Mouse (Mus musculus): ENCODE results near the gene Ifnb1. TPM values are rescaled to one million over a fixed set of nuclear protein-coding genes. Genes with fewer than 3 reads are reported as not detected.

Gene Ifnb1
- polyA plus RNA-seq, 1 experiment: not detected

- Histone ChIP-seq H3K79me2 (ENCODE audit: control insufficient read depth, insufficient read depth) (no peaks in the 10 kb centered on the region), H3K4me2 (ENCODE audit: low read depth) (no peak overlapping the region), H3K4me3 (no peak overlapping the region), H3K27me3 (ENCODE audit: control insufficient read depth, insufficient read depth, insufficient read length) (no peaks in the 10 kb centered on the region), H3K36me3 (ENCODE audit: control insufficient read depth, insufficient read depth) (no peaks in the 10 kb centered on the region), H3ac (ENCODE audit: control insufficient read depth, insufficient read length) (no peak overlapping the region)
- TF ChIP-seq E2F4 (IDR thresholded peaks at IDR 0.05; ENCODE audit: insufficient read depth) (no peak), USF1 (IDR thresholded peaks at IDR 0.05; ENCODE audit: low read depth) (no peak), TCF12 (IDR thresholded peaks at IDR 0.05; ENCODE audit: insufficient read depth, poor library complexity, severe bottlenecking) (no peak), MYOG (IDR thresholded peaks at IDR 0.05; ENCODE audit: control insufficient read depth in 1 of 3, insufficient read depth in 1 of 3, insufficient read length in 2 of 3, low read depth in 2 of 3) (no peak), POLR2A (IDR thresholded peaks at IDR 0.05; ENCODE audit: insufficient read length, low read depth) (no peak), MAX (IDR thresholded peaks at IDR 0.05; ENCODE audit: low read depth) (no peak), POLR2AphosphoS2 (IDR thresholded peaks at IDR 0.05; ENCODE audit: insufficient read length, low read depth) (no peak), REST (IDR thresholded peaks at IDR 0.05; ENCODE audit: insufficient read depth, insufficient read length) (no peak), TCF3 (IDR thresholded peaks at IDR 0.05; ENCODE audit: insufficient read length, low read depth) (no peak), SRF (IDR thresholded peaks at IDR 0.05; ENCODE audit: control insufficient read depth, insufficient read length, low read depth) (no peak), MYOD1 (IDR thresholded peaks at IDR 0.05; ENCODE audit: control insufficient read depth in 1 of 3, insufficient read length in 2 of 3, low read depth in 2 of 3) (no peak), CEBPB (IDR thresholded peaks at IDR 0.05; ENCODE audit: insufficient read depth, poor library complexity, severe bottlenecking) (no peak)
These were observed 33.0 kb downstream of the Ifnb1 start for GRCm38 (mm10) chr4:88489622-88490021.

- Histone ChIP-seq H3K27me3 (ENCODE audit: control insufficient read depth, insufficient read depth, insufficient read length) (no peaks in the 10 kb centered on the region), H3K79me2 (ENCODE audit: control insufficient read depth, insufficient read depth) (no peaks in the 10 kb centered on the region), H3K4me2 (ENCODE audit: low read depth) (no peak overlapping the region), H3K4me3 (no peak overlapping the region), H3K36me3 (ENCODE audit: control insufficient read depth, insufficient read depth) (no peaks in the 10 kb centered on the region), H3ac (ENCODE audit: control insufficient read depth, insufficient read length) (no peak overlapping the region)
- TF ChIP-seq USF1 (IDR thresholded peaks at IDR 0.05; ENCODE audit: low read depth): no peak
- TF ChIP-seq TCF12 (IDR thresholded peaks at IDR 0.05; ENCODE audit: insufficient read depth, poor library complexity, severe bottlenecking): no peak
- no peak for TF ChIP-seq MAX (IDR thresholded peaks at IDR 0.05; ENCODE audit: low read depth)
- TF ChIP-seq E2F4 (IDR thresholded peaks at IDR 0.05; ENCODE audit: insufficient read depth): no peak
- no peak for TF ChIP-seq CEBPB (IDR thresholded peaks at IDR 0.05; ENCODE audit: insufficient read depth, poor library complexity, severe bottlenecking)
- no peak for TF ChIP-seq SRF (IDR thresholded peaks at IDR 0.05; ENCODE audit: control insufficient read depth, insufficient read length, low read depth)
- TF ChIP-seq POLR2AphosphoS2 (IDR thresholded peaks at IDR 0.05; ENCODE audit: insufficient read length, low read depth): no peak
- TF ChIP-seq POLR2A (IDR thresholded peaks at IDR 0.05; ENCODE audit: insufficient read length, low read depth): no peak
- no peak for TF ChIP-seq REST (IDR thresholded peaks at IDR 0.05; ENCODE audit: insufficient read depth, insufficient read length)
These were observed 34.5 kb downstream of the Ifnb1 start for GRCm38 (mm10) chr4:88488107-88488506.

- no peaks in the 10 kb centered on the region for H3K79me2 ChIP-seq (ENCODE audit: control insufficient read depth, insufficient read depth)
- H3K36me3 ChIP-seq (ENCODE audit: control insufficient read depth, insufficient read depth): no peaks in the 10 kb centered on the region
- H3K4me3 ChIP-seq: no peak overlapping the region
- H3ac ChIP-seq (ENCODE audit: control insufficient read depth, insufficient read length): no peak overlapping the region
- no peaks in the 10 kb centered on the region for H3K27me3 ChIP-seq (ENCODE audit: control insufficient read depth, insufficient read depth, insufficient read length)
- peak in 2 of 3 experiments; percentile 20 to 53 for TF ChIP-seq MYOD1 (IDR thresholded peaks at IDR 0.05; ENCODE audit: control insufficient read depth in 1 of 3, insufficient read length in 2 of 3, low read depth in 2 of 3)
- no peak for TF ChIP-seq MYOG (IDR thresholded peaks at IDR 0.05; ENCODE audit: control insufficient read depth in 1 of 3, insufficient read depth in 1 of 3, insufficient read length in 2 of 3, low read depth in 2 of 3)
- no peak overlapping the region for H3K4me2 ChIP-seq (ENCODE audit: low read depth)
These were observed 42.4 kb downstream of the Ifnb1 start for GRCm38 (mm10) chr4:88480130-88480529.

GRCm38 (mm10) chr4:88478809-88479186, 43.8 kb downstream of the Ifnb1 start:
- no peak for TF ChIP-seq CEBPB (IDR thresholded peaks at IDR 0.05; ENCODE audit: insufficient read depth, poor library complexity, severe bottlenecking)
- TF ChIP-seq MAX (IDR thresholded peaks at IDR 0.05; ENCODE audit: low read depth): no peak
- TF ChIP-seq POLR2AphosphoS2 (IDR thresholded peaks at IDR 0.05; ENCODE audit: insufficient read length, low read depth): no peak
- no peak for TF ChIP-seq REST (IDR thresholded peaks at IDR 0.05; ENCODE audit: insufficient read depth, insufficient read length)
- no peak for TF ChIP-seq E2F4 (IDR thresholded peaks at IDR 0.05; ENCODE audit: insufficient read depth)
- no peak for TF ChIP-seq POLR2A (IDR thresholded peaks at IDR 0.05; ENCODE audit: insufficient read length, low read depth)
- no peak for TF ChIP-seq MYOD1 (IDR thresholded peaks at IDR 0.05; ENCODE audit: control insufficient read depth in 1 of 3, insufficient read length in 2 of 3, low read depth in 2 of 3)
- no peak overlapping the region for H3K4me2 ChIP-seq (ENCODE audit: low read depth)
- no peaks in the 10 kb centered on the region for H3K79me2 ChIP-seq (ENCODE audit: control insufficient read depth, insufficient read depth)
- no peaks in the 10 kb centered on the region for H3K36me3 ChIP-seq (ENCODE audit: control insufficient read depth, insufficient read depth)
- H3ac ChIP-seq (ENCODE audit: control insufficient read depth, insufficient read length): no peak overlapping the region
- H3K27me3 ChIP-seq (ENCODE audit: control insufficient read depth, insufficient read depth, insufficient read length): no peaks in the 10 kb centered on the region
- no peak overlapping the region for H3K4me3 ChIP-seq

- no peak overlapping the region for H3K4me2 ChIP-seq (ENCODE audit: low read depth)
- H3ac ChIP-seq (ENCODE audit: control insufficient read depth, insufficient read length): no peak overlapping the region
- no peak overlapping the region for H3K4me3 ChIP-seq
- no peaks in the 10 kb centered on the region for H3K79me2 ChIP-seq (ENCODE audit: control insufficient read depth, insufficient read depth)
- H3K36me3 ChIP-seq (ENCODE audit: control insufficient read depth, insufficient read depth): no peaks in the 10 kb centered on the region
- H3K27me3 ChIP-seq (ENCODE audit: control insufficient read depth, insufficient read depth, insufficient read length): no peaks in the 10 kb centered on the region
- TF ChIP-seq E2F4 (IDR thresholded peaks at IDR 0.05; ENCODE audit: insufficient read depth): no peak
- TF ChIP-seq USF1 (IDR thresholded peaks at IDR 0.05; ENCODE audit: low read depth): no peak
- TF ChIP-seq POLR2AphosphoS2 (IDR thresholded peaks at IDR 0.05; ENCODE audit: insufficient read length, low read depth): no peak
These were observed 44.3 kb downstream of the Ifnb1 start for GRCm38 (mm10) chr4:88478177-88478808.
